Mouse (Mus musculus) adrenal gland (tissue): ENCODE data around the gene Tsr1.

Experiments
- microRNA-seq, 2 experiments: library from miRNA; unstranded; fragments of <30 nt; microRNA quantifications; one replicate each; pipeline ENCODE4; 2019

Gene Tsr1

Small RNAs within 50 kb of the gene (microRNA-seq; reads per million reads assigned to microRNA genes)
- gene Mir6926: 0.11 to 0.12 reads per million in 2 experiments
